In genomic region chr14:77853951-77854350, GRCm38 (mm10) we compare ENCODE assay signal across 23 mouse cellular contexts. TPM values are rescaled to one million over a fixed set of nuclear protein-coding genes. Genes with fewer than 3 reads are reported as not detected.
A peak's percentile ranks its signal among the peaks of the same experiment; 100 is the strongest.
DNase-seq lines count a peak whose midpoint lies in the region; ATAC-seq and TF ChIP-seq lines count a peak whose summit lies in the region.
"Had no signal": no experiment of that assay in that cellular context is flagged by ENCODE, and none has a peak within 500 bp of the region (broad histone marks: within the 10 kb centered on the region; RNA-seq: fewer than 3 reads in every experiment).

No protein-coding gene starts in this region.

- no peak overlapping the region for H3K4me2 ChIP-seq in lung, postnatal 0 days (replicated peaks; ENCODE audit: low read depth, low read length)
- H3K4me2 ChIP-seq: embryonic facial prominence, embryonic 12.5 days; forebrain, embryonic 13.5 days; heart, embryonic 11.5 days; heart, embryonic 15.5 days; hindbrain, embryonic 14.5 days; intestine, embryonic 15.5 days had no signal

- TF ChIP-seq POLR2A in bone marrow macrophage, adult 2 months (IDR thresholded peaks at IDR 0.05; ENCODE audit: borderline replicate concordance, low read depth, low read length), result no peak

- TF ChIP-seq EP300 in lung, postnatal 0 days (IDR thresholded peaks at IDR 0.05), result no peak

- no peaks in the 10 kb centered on the region for H3K27me3 ChIP-seq in lung, postnatal 0 days (replicated peaks; ENCODE audit: insufficient read depth, low read length)
- H3K27me3 ChIP-seq: embryonic facial prominence, embryonic 12.5 days; forebrain, embryonic 13.5 days; heart, embryonic 15.5 days; intestine, embryonic 15.5 days had no signal

- no peak overlapping the region for H3K4me3 ChIP-seq in lung, postnatal 0 days (ENCODE audit: low read depth, low read length)
- no peak overlapping the region for H3K4me3 ChIP-seq in bone marrow macrophage, adult 2 months (ENCODE audit: insufficient read depth, low read length)
- no peak overlapping the region for H3K4me3 ChIP-seq in layer of hippocampus, adult 2 months
- H3K4me3 ChIP-seq: embryonic facial prominence, embryonic 12.5 days; forebrain, embryonic 13.5 days; heart, embryonic 15.5 days; hindbrain, embryonic 10.5 days; intestine, embryonic 15.5 days had no signal

- no peak for TF ChIP-seq CTCF in lung, postnatal 0 days (IDR thresholded peaks at IDR 0.05)
- TF ChIP-seq CTCF in bone marrow macrophage, adult 2 months (IDR thresholded peaks at IDR 0.05; ENCODE audit: low read depth, low read length), result no peak
- TF ChIP-seq CTCF in layer of hippocampus, adult 2 months (conservative IDR thresholded peaks at IDR 0.05), result no peak

- peak; percentile 50 for DNase-seq in lung, postnatal 0 days (ENCODE audit: low spot score)
- no peak for DNase-seq in lung, postnatal 4 days
- DNase-seq in cerebellum, adult 8-10 months, result no peak
- DNase-seq in layer of hippocampus, adult 2 months (ENCODE audit: low spot score in 2 of 2), result no peak
- DNase-seq: adrenal gland, postnatal 14 days; B cell, adult 2 months; cerebellum, adult 18-20 months; cerebellum, postnatal 10 days; embryo, embryonic 11 days; forebrain, postnatal 0 days; gastrocnemius, postnatal 36 days; heart, adult 18-20 months had no signal

- no peak overlapping the region for H3K9ac ChIP-seq in lung, postnatal 0 days (replicated peaks; ENCODE audit: low read depth)
- H3K9ac ChIP-seq: embryonic facial prominence, embryonic 12.5 days; forebrain, embryonic 13.5 days; forebrain, postnatal 0 days; heart, embryonic 15.5 days; hindbrain, embryonic 14.5 days; intestine, embryonic 15.5 days had no signal

- WGBS in lung, postnatal 0 days, result 76% methylated on average over 1 of the region's 1 CpGs

- no peak for ATAC-seq in lung, postnatal 0 days
- ATAC-seq in megakaryocyte progenitor cell, adult 5-6 weeks (replicated peaks; ENCODE audit: poor library complexity), result 0 out of 2 replicates have a peak, but pooled peaks have one; percentile 29
- ATAC-seq: CD4-positive, CD25-positive, alpha-beta regulatory T cell, adult 4 months; forebrain, embryonic 13.5 days; forebrain, postnatal 0 days; intestine, embryonic 15.5 days had no signal

- no peak overlapping the region for H3K27ac ChIP-seq in lung, postnatal 0 days (ENCODE audit: low read length)
- H3K27ac ChIP-seq in bone marrow macrophage, adult 2 months (ENCODE audit: insufficient read depth, low read depth, low read length), result peak overlapping the region; percentile 92
- no peak overlapping the region for H3K27ac ChIP-seq in layer of hippocampus, adult 2 months
- H3K27ac ChIP-seq: embryonic facial prominence, embryonic 12.5 days; forebrain, embryonic 13.5 days; heart, embryonic 15.5 days; hindbrain, embryonic 10.5 days; hindbrain, embryonic 14.5 days; intestine, embryonic 15.5 days had no signal

- H3K36me3 ChIP-seq in lung, postnatal 0 days (ENCODE audit: insufficient read depth, low read length), result no peaks in the 10 kb centered on the region
- H3K36me3 ChIP-seq: intestine, embryonic 15.5 days had no signal

- H3K4me1 ChIP-seq in lung, postnatal 0 days (ENCODE audit: insufficient read depth, low read depth, low read length), result no peaks in the 10 kb centered on the region; the same call in 1 of the 2 replicates
- peaks cover 22% of the 10 kb centered on the region for H3K4me1 ChIP-seq in bone marrow macrophage, adult 2 months (ENCODE audit: control insufficient read depth, insufficient read depth, low read length)
- H3K4me1 ChIP-seq: embryonic facial prominence, embryonic 12.5 days; forebrain, embryonic 13.5 days; hindbrain, embryonic 10.5 days; intestine, embryonic 15.5 days had no signal

- H3K9me3 ChIP-seq in lung, postnatal 0 days (ENCODE audit: low read length), result no peaks in the 10 kb centered on the region
- H3K9me3 ChIP-seq: embryonic facial prominence, embryonic 12.5 days; forebrain, embryonic 13.5 days; G1E; heart, embryonic 15.5 days; intestine, embryonic 15.5 days had no signal

RNA-seq across cellular contexts. Expression of gene Dnajc15, which starts 21.0 kb away (rescaled TPM):
- 60.1 and 70.2 TPM in 2 replicates for polyA plus RNA-seq in lung, postnatal 0 days (2015; fragmentation: Nextera tagmentation; extraction: Ambion mirVana)
- polyA plus RNA-seq in bone marrow macrophage, adult 2 months (2012; ENCODE audit: insufficient read depth, insufficient read length, missing spikeins), result 89.3 and 108 TPM in 2 replicates
- 77.4 and 101 TPM in 2 replicates for total RNA-seq in megakaryocyte progenitor cell, adult 5-6 weeks (2015)
- 66.5 and 77.4 TPM in 2 replicates for total RNA-seq in megakaryocyte progenitor cell, adult 5-6 weeks (2017)
- total RNA-seq in layer of hippocampus, adult 2 months (2021), result 10 to 100 TPM; 60.2 to 68.3 TPM

RNA-seq across cellular contexts. Expression of gene Epsti1, which starts 50.1 kb away (rescaled TPM):
- polyA plus RNA-seq in lung, postnatal 0 days (2015; fragmentation: Nextera tagmentation; extraction: Ambion mirVana), result 1.5 and 1.9 TPM in 2 replicates
- polyA plus RNA-seq in bone marrow macrophage, adult 2 months (2012; ENCODE audit: insufficient read depth, insufficient read length, missing spikeins), result 132 and 142 TPM in 2 replicates
- 11.1 and 13.2 TPM in 2 replicates for total RNA-seq in megakaryocyte progenitor cell, adult 5-6 weeks (2015)
- total RNA-seq in megakaryocyte progenitor cell, adult 5-6 weeks (2017), result 29.6 and 36.9 TPM in 2 replicates
- under 1 TPM in 1 of 2 experiments, not detected in 1; 0.37 TPM for total RNA-seq in layer of hippocampus, adult 2 months (2021)
- total RNA-seq: G1E had no signal
- polyA plus RNA-seq: G1E had no signal

Comparison
In these comparisons a context has a peak if more than half of its experiments do, and no peak if none do; other contexts are left out.
1. RNA of gene Epsti1, which starts 50.1 kb away (total RNA-seq): 11.1 to 36.9 TPM in megakaryocyte progenitor cell, adult 5-6 weeks; 0.37 TPM in layer of hippocampus, adult 2 months; every median in the first group is over 4 times any median in the second.